Mouse (Mus musculus) frontal cortex, postnatal 25 days (tissue): ENCODE results near the gene Tigit.

ENCODE experiments used
- DNase-seq, 2 experiments: peaks; one replicate each; pipeline ENCODE4 v3.0.0; 2022; ENCODE audit warnings: low spot score in 2 of 2

Gene Tigit

GRCm38 (mm10) chr16:43663978-43664579 lies at the start of gene Tigit:
Tigit (minus strand) TSS chr16:43664146.
- no peak for DNase-seq

- no peak for DNase-seq
Measured at GRCm38 (mm10) chr16:43711361-43711760, 47.4 kb upstream of the Tigit start.

GRCm38 (mm10) chr16:43710651-43711050 lies 46.7 kb upstream of the Tigit start:
- no peak for DNase-seq

- DNase-seq, result no peak
Measured at GRCm38 (mm10) chr16:43710134-43710475, 46.2 kb upstream of the Tigit start.

- no peak for DNase-seq
Measured at GRCm38 (mm10) chr16:43709432-43710133, 45.6 kb upstream of the Tigit start.

- DNase-seq, result no peak
Measured at GRCm38 (mm10) chr16:43709062-43709413, 45.1 kb upstream of the Tigit start.

GRCm38 (mm10) chr16:43708335-43709061 lies 44.6 kb upstream of the Tigit start:
- no peak for DNase-seq

- no peak for DNase-seq
Measured at GRCm38 (mm10) chr16:43701765-43702504, 38.0 kb upstream of the Tigit start.

GRCm38 (mm10) chr16:43700575-43700974 lies 36.6 kb upstream of the Tigit start:
- no peak for DNase-seq

GRCm38 (mm10) chr16:43698735-43699649 lies 35.0 kb upstream of the Tigit start:
- no peak for DNase-seq

GRCm38 (mm10) chr16:43697772-43698171 lies 33.8 kb upstream of the Tigit start:
- no peak for DNase-seq

- DNase-seq, result no peak
Measured at GRCm38 (mm10) chr16:43695852-43696251, 31.9 kb upstream of the Tigit start.

GRCm38 (mm10) chr16:43694104-43694503 lies 30.2 kb upstream of the Tigit start:
- no peak for DNase-seq

GRCm38 (mm10) chr16:43692611-43693010 lies 28.7 kb upstream of the Tigit start:
- DNase-seq, result no peak

GRCm38 (mm10) chr16:43691741-43692140 lies 27.8 kb upstream of the Tigit start:
- DNase-seq, result no peak

- DNase-seq, result no peak
Measured at GRCm38 (mm10) chr16:43690912-43691311, 27.0 kb upstream of the Tigit start.

GRCm38 (mm10) chr16:43690211-43690690 lies 26.3 kb upstream of the Tigit start:
- DNase-seq, result no peak

- no peak for DNase-seq
Measured at GRCm38 (mm10) chr16:43687968-43688367, 24.0 kb upstream of the Tigit start.

GRCm38 (mm10) chr16:43674400-43674799 lies 10.5 kb upstream of the Tigit start:
- DNase-seq, result no peak

- no peak for DNase-seq
Measured at GRCm38 (mm10) chr16:43672697-43673096, 8.8 kb upstream of the Tigit start.

- DNase-seq, result no peak
Measured at GRCm38 (mm10) chr16:43671972-43672371, 8.0 kb upstream of the Tigit start.
